Mouse (Mus musculus) layer of hippocampus, adult 11-12 months (tissue): ENCODE results near the gene Eif2ak4.
A peak's percentile ranks its signal among the peaks of the same experiment; 100 is the strongest.

Source experiments
- DNase-seq: peaks from one replicate; pipeline ENCODE4 v3.0.0; 2022; ENCODE audit warnings: low spot score

Eif2ak4 gene

GRCm38 (mm10) chr2:118388341-118389335, at the start of gene Eif2ak4:
Gene Eif2ak4 (plus strand): TSS chr2:118388618.
- peak; percentile 99 for DNase-seq

- no peak for DNase-seq
Observed at GRCm38 (mm10) chr2:118341295-118341694, 47.1 kb upstream of the Eif2ak4 start.

GRCm38 (mm10) chr2:118343897-118344296, 44.5 kb upstream of the Eif2ak4 start:
- no peak for DNase-seq

GRCm38 (mm10) chr2:118345535-118345934, 42.9 kb upstream of the Eif2ak4 start:
- no peak for DNase-seq

- no peak for DNase-seq
Observed at GRCm38 (mm10) chr2:118353498-118353897, 34.9 kb upstream of the Eif2ak4 start.

- DNase-seq: no peak
Observed at GRCm38 (mm10) chr2:118353916-118354403, 34.5 kb upstream of the Eif2ak4 start.

GRCm38 (mm10) chr2:118355138-118355719, 33.2 kb upstream of the Eif2ak4 start:
- DNase-seq: no peak

GRCm38 (mm10) chr2:118371841-118372240, 16.6 kb upstream of the Eif2ak4 start:
- DNase-seq: no peak

GRCm38 (mm10) chr2:118372561-118372900, 15.9 kb upstream of the Eif2ak4 start:
- no peak for DNase-seq

GRCm38 (mm10) chr2:118372901-118373571, 15.4 kb upstream of the Eif2ak4 start, which contains the start of gene Gpr176:
Gene Gpr176 (minus strand): TSS chr2:118373419.
- peak; percentile 42 for DNase-seq

GRCm38 (mm10) chr2:118373572-118374279, 14.7 kb upstream of the Eif2ak4 start:
- peak; percentile 90 for DNase-seq

GRCm38 (mm10) chr2:118375522-118375921, 12.9 kb upstream of the Eif2ak4 start:
- DNase-seq: no peak

GRCm38 (mm10) chr2:118375931-118376330, 12.5 kb upstream of the Eif2ak4 start:
- no peak for DNase-seq

- no peak for DNase-seq
Observed at GRCm38 (mm10) chr2:118379756-118380155, 8.7 kb upstream of the Eif2ak4 start.

GRCm38 (mm10) chr2:118383387-118383786, 5.0 kb upstream of the Eif2ak4 start:
- no peak for DNase-seq

GRCm38 (mm10) chr2:118389569-118389968, 1.2 kb downstream of the Eif2ak4 start:
- no peak for DNase-seq

- no peak for DNase-seq
Observed at GRCm38 (mm10) chr2:118390072-118390471, 1.7 kb downstream of the Eif2ak4 start.

GRCm38 (mm10) chr2:118391201-118391600, 2.8 kb downstream of the Eif2ak4 start:
- no peak for DNase-seq

GRCm38 (mm10) chr2:118399751-118400150, 11.3 kb downstream of the Eif2ak4 start:
- DNase-seq: no peak

- no peak for DNase-seq
Observed at GRCm38 (mm10) chr2:118401834-118402727, 13.7 kb downstream of the Eif2ak4 start.

- no peak for DNase-seq
Observed at GRCm38 (mm10) chr2:118404336-118404735, 15.9 kb downstream of the Eif2ak4 start.
